Mouse (Mus musculus) embryonic facial prominence, embryonic 12.5 days (tissue): ENCODE measurements around the gene Dennd4c. TPM values are rescaled to one million over a fixed set of nuclear protein-coding genes. Genes with fewer than 3 reads are reported as not detected.
A peak's percentile ranks its signal among the peaks of the same experiment; 100 is the strongest.

Source experiments
- ATAC-seq: fragments of 200-750 bp; cut with Nextera tagmentation; 2 replicates; pipeline ENCODE4 v1.8.0; 2017; ENCODE audit not compliant: insufficient number of reproducible peaks, insufficient read depth, low FRiP score, low TSS enrichment
- H3K27ac ChIP-seq: fragments of 300-500 bp; sonication (generic); 2 replicates; pipeline ENCODE4 v1.5.1; 2016; ENCODE audit warnings: mild to moderate bottlenecking
- H3K27me3 ChIP-seq: fragments of 300-500 bp; sonication (generic); 2 replicates; pipeline ENCODE4 v1.6.1; 2016; ENCODE audit warnings: mild to moderate bottlenecking, moderate library complexity
- H3K36me3 ChIP-seq: fragments of 300-500 bp; sonication (generic); 2 replicates; pipeline ENCODE4 v1.6.1; 2016; ENCODE audit warnings: mild to moderate bottlenecking
- H3K4me1 ChIP-seq: fragments of 300-500 bp; sonication (generic); 2 replicates; pipeline ENCODE4 v1.6.1; 2016
- H3K4me2 ChIP-seq: fragments of 300-500 bp; sonication (generic); replicated peaks from 2 replicates; pipeline ENCODE4 v1.6.1; 2016; ENCODE audit warnings: mild to moderate bottlenecking, moderate library complexity
- H3K4me3 ChIP-seq: fragments of 300-500 bp; sonication (generic); 2 replicates; pipeline ENCODE4 v1.5.1; 2016; ENCODE audit warnings: mild to moderate bottlenecking
- H3K9ac ChIP-seq: fragments of 300-500 bp; sonication (generic); 2 replicates; pipeline ENCODE4 v1.6.1; 2016; ENCODE audit warnings: mild to moderate bottlenecking, moderate library complexity
- H3K9me3 ChIP-seq: fragments of 300-500 bp; sonication (generic); 2 replicates; pipeline ENCODE4 v1.6.1; 2016; ENCODE audit warnings: mild to moderate bottlenecking, moderate library complexity
- WGBS: fragments of 180-500 bp; shearing (Covaris S2); methylation state at CpG from one replicate; pipeline ENCODE4 v1.1.7; 2016; 5-methylcytosine and 5-hydroxymethylcytosine counted together
- polyA plus RNA-seq: library from polyadenylated mRNA; unstranded; fragments of >200 nt; fragmentation: Nextera tagmentation; extraction: Ambion mirVana; gene quantifications from 2 replicates; pipeline ENCODE4 v1.2.1, GENCODE M21; 2016

Gene Dennd4c
- polyA plus RNA-seq, 1 experiment from 2014 or later, result 9.2 TPM

GRCm38 (mm10) chr4:86857113-86858069 is 109.0 kb downstream of the Dennd4c start, which contains the start of gene Rps6:
Gene Rps6 (minus strand): TSS chr4:86857412.
- H3K36me3 ChIP-seq, result peaks cover 30% of the 10 kb centered on the region
- peak within 1 kb of the TSS; percentile 87 for H3K4me3 ChIP-seq
- peak within 1 kb of the TSS; percentile 89 for H3K4me2 ChIP-seq
- no peaks in the 10 kb centered on the region for H3K27me3 ChIP-seq
- H3K9ac ChIP-seq, result peak within 1 kb of the TSS; percentile 98
- peaks cover 11% of the 10 kb centered on the region; the same call in 1 of the 2 replicates for H3K4me1 ChIP-seq
- H3K27ac ChIP-seq, result peak within 1 kb of the TSS; percentile 96
- no peaks in the 10 kb centered on the region for H3K9me3 ChIP-seq
- peak; percentile 97 for ATAC-seq
- WGBS, result under 1% methylated on average over 68 of the region's 68 CpGs

GRCm38 (mm10) chr4:86858070-86858440 is 109.7 kb downstream of the Dennd4c start:
- Histone ChIP-seq H3K27me3 (no peaks in the 10 kb centered on the region), H3K4me2 (peak overlapping the region; percentile 89), H3K9ac (peak overlapping the region; percentile 65), H3K9me3 (no peaks in the 10 kb centered on the region), H3K27ac (no peak overlapping the region), H3K36me3 (peaks cover 24% of the 10 kb centered on the region), H3K4me3 (peak overlapping the region; percentile 87), H3K4me1 (peaks cover 11% of the 10 kb centered on the region; the same call in 1 of the 2 replicates)
- ATAC-seq, result no peak
- 57% methylated on average over 12 of the region's 12 CpGs for WGBS

- H3K4me1 ChIP-seq, result no peaks in the 10 kb centered on the region
- no peak overlapping the region for H3K4me2 ChIP-seq
- no peak for ATAC-seq
- no peaks in the 10 kb centered on the region for H3K36me3 ChIP-seq
- H3K4me3 ChIP-seq, result no peak overlapping the region
- H3K9ac ChIP-seq, result no peak overlapping the region
- no peaks in the 10 kb centered on the region for H3K9me3 ChIP-seq
- 80% methylated on average over 5 of the region's 5 CpGs for WGBS
- no peak overlapping the region for H3K27ac ChIP-seq
- H3K27me3 ChIP-seq, result no peaks in the 10 kb centered on the region
Measured at GRCm38 (mm10) chr4:86864087-86864486, 115.7 kb downstream of the Dennd4c start.

GRCm38 (mm10) chr4:86871988-86872387 is 123.6 kb downstream of the Dennd4c start:
- no peaks in the 10 kb centered on the region for H3K9me3 ChIP-seq
- no peak overlapping the region for H3K4me2 ChIP-seq
- H3K36me3 ChIP-seq, result no peaks in the 10 kb centered on the region
- no peak for ATAC-seq
- no peak overlapping the region for H3K9ac ChIP-seq
- no peak overlapping the region for H3K4me3 ChIP-seq
- H3K27ac ChIP-seq, result no peak overlapping the region
- no peaks in the 10 kb centered on the region for H3K4me1 ChIP-seq
- peaks cover 15% of the 10 kb centered on the region; the same call in 1 of the 2 replicates for H3K27me3 ChIP-seq

GRCm38 (mm10) chr4:86873072-86873471 is 124.7 kb downstream of the Dennd4c start:
- H3K9me3 ChIP-seq, result no peaks in the 10 kb centered on the region
- peaks cover 15% of the 10 kb centered on the region; the same call in 1 of the 2 replicates for H3K27me3 ChIP-seq
- H3K36me3 ChIP-seq, result no peaks in the 10 kb centered on the region
- 54% methylated on average over 4 of the region's 4 CpGs for WGBS
- no peak for ATAC-seq
- H3K4me1 ChIP-seq, result no peaks in the 10 kb centered on the region
- no peak overlapping the region for H3K9ac ChIP-seq
- H3K4me3 ChIP-seq, result no peak overlapping the region
- no peak overlapping the region for H3K4me2 ChIP-seq
- no peak overlapping the region for H3K27ac ChIP-seq

GRCm38 (mm10) chr4:86874146-86874847 is 125.9 kb downstream of the Dennd4c start, which contains the start of gene Acer2:
Gene Acer2 (plus strand): TSS chr4:86874396.
- Histone ChIP-seq H3K27me3 (peaks cover 15% of the 10 kb centered on the region; the same call in 1 of the 2 replicates), H3K27ac (no peak within 1 kb of the TSS), H3K4me3 (peak within 1 kb of the TSS; percentile 66), H3K9me3 (no peaks in the 10 kb centered on the region), H3K4me2 (peak within 1 kb of the TSS; percentile 95), H3K4me1 (no peaks in the 10 kb centered on the region), H3K36me3 (no peaks in the 10 kb centered on the region), H3K9ac (peak within 1 kb of the TSS; percentile 65)
- peak; percentile 94 for ATAC-seq
- under 1% methylated on average over 59 of the region's 60 CpGs for WGBS

GRCm38 (mm10) chr4:86879477-86879876 is 131.1 kb downstream of the Dennd4c start:
- no peak overlapping the region for H3K27ac ChIP-seq
- WGBS, result 94% methylated on average over 2 of the region's 2 CpGs
- H3K27me3 ChIP-seq, result peaks cover 13% of the 10 kb centered on the region; the same call in 1 of the 2 replicates
- H3K4me1 ChIP-seq, result no peaks in the 10 kb centered on the region
- no peaks in the 10 kb centered on the region for H3K9me3 ChIP-seq
- no peak overlapping the region for H3K9ac ChIP-seq
- no peak overlapping the region for H3K4me3 ChIP-seq
- no peak overlapping the region for H3K4me2 ChIP-seq
- H3K36me3 ChIP-seq, result no peaks in the 10 kb centered on the region
- ATAC-seq, result no peak

- WGBS, result 81% methylated on average over 4 of the region's 4 CpGs
- H3K4me3 ChIP-seq, result no peak overlapping the region
- H3K27me3 ChIP-seq, result peaks cover 6% of the 10 kb centered on the region; the same call in 1 of the 2 replicates
- H3K36me3 ChIP-seq, result no peaks in the 10 kb centered on the region
- H3K4me1 ChIP-seq, result no peaks in the 10 kb centered on the region
- no peaks in the 10 kb centered on the region for H3K9me3 ChIP-seq
- ATAC-seq, result no peak
- H3K4me2 ChIP-seq, result no peak overlapping the region
- H3K27ac ChIP-seq, result no peak overlapping the region
- no peak overlapping the region for H3K9ac ChIP-seq
Measured at GRCm38 (mm10) chr4:86881178-86881577, 132.8 kb downstream of the Dennd4c start.

GRCm38 (mm10) chr4:86882413-86882812 is 134.1 kb downstream of the Dennd4c start:
- WGBS, result 64% methylated on average over 2 of the region's 2 CpGs
- Histone ChIP-seq H3K4me2 (no peak overlapping the region), H3K27me3 (no peaks in the 10 kb centered on the region), H3K36me3 (no peaks in the 10 kb centered on the region), H3K4me1 (no peaks in the 10 kb centered on the region), H3K9ac (no peak overlapping the region), H3K9me3 (no peaks in the 10 kb centered on the region), H3K4me3 (no peak overlapping the region), H3K27ac (no peak overlapping the region)
- no peak for ATAC-seq

- Histone ChIP-seq H3K9ac (no peak overlapping the region), H3K27ac (no peak overlapping the region), H3K4me3 (no peak overlapping the region), H3K4me1 (no peaks in the 10 kb centered on the region), H3K36me3 (no peaks in the 10 kb centered on the region), H3K27me3 (no peaks in the 10 kb centered on the region), H3K4me2 (no peak overlapping the region), H3K9me3 (no peaks in the 10 kb centered on the region)
- WGBS, result 44% methylated on average over 4 of the region's 4 CpGs
- no peak for ATAC-seq
Measured at GRCm38 (mm10) chr4:86884945-86885344, 136.6 kb downstream of the Dennd4c start.

- H3K4me1 ChIP-seq, result no peaks in the 10 kb centered on the region
- H3K4me2 ChIP-seq, result peak overlapping the region; percentile 38
- no peaks in the 10 kb centered on the region for H3K27me3 ChIP-seq
- no peak overlapping the region for H3K9ac ChIP-seq
- no peaks in the 10 kb centered on the region for H3K9me3 ChIP-seq
- H3K36me3 ChIP-seq, result no peaks in the 10 kb centered on the region
- ATAC-seq, result no peak
- H3K27ac ChIP-seq, result no peak overlapping the region
- H3K4me3 ChIP-seq, result peak overlapping the region; percentile 18
- 55% methylated on average over 12 of the region's 12 CpGs for WGBS
Measured at GRCm38 (mm10) chr4:86885790-86886159, 137.4 kb downstream of the Dennd4c start.
